Mouse (Mus musculus) heart, adult 8-10 months (tissue): ENCODE measurements around the gene Swsap1. TPM values are rescaled to one million over a fixed set of nuclear protein-coding genes. Genes with fewer than 3 reads are reported as not detected.

Experiments used
- DNase-seq: peaks from one replicate; pipeline ENCODE4 v3.0.0; 2022; ENCODE audit warnings: low spot score
- total RNA-seq, 4 experiments: library from RNA; stranded (reverse); gene quantifications; 2 replicates each; pipeline ENCODE4 v1.2.4; 2022

The Swsap1 gene
- total RNA-seq: 1 to 10 TPM; 8.5 to 8.9 (median 8.7) TPM

GRCm38 (mm10) chr9:21955570-21956281 is at the start of gene Swsap1:
Gene Swsap1, plus strand, starts transcription at chr9:21955755.
- peak; percentile 100 for DNase-seq

DNA sequence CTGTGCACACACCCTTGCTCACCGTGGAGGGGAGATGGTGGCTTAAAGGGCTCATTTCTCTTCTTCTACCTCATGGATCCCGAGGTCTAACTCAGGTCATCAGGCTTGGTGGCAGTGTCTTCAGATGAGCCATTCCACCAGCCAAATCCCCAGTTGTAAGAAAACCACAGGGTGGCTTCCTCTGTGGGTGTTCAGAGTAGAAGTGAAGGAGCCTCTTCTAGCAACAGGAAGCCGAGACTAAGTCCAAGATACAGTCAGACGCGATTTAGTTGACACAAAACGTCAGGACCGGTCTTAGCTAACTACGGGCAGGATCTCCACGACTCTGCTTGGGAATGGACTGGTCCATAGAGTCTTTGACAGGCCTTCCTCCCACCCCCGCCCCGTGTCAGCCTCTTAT is 47.3 kb upstream of the Swsap1 start:
- no peak for DNase-seq

DNA sequence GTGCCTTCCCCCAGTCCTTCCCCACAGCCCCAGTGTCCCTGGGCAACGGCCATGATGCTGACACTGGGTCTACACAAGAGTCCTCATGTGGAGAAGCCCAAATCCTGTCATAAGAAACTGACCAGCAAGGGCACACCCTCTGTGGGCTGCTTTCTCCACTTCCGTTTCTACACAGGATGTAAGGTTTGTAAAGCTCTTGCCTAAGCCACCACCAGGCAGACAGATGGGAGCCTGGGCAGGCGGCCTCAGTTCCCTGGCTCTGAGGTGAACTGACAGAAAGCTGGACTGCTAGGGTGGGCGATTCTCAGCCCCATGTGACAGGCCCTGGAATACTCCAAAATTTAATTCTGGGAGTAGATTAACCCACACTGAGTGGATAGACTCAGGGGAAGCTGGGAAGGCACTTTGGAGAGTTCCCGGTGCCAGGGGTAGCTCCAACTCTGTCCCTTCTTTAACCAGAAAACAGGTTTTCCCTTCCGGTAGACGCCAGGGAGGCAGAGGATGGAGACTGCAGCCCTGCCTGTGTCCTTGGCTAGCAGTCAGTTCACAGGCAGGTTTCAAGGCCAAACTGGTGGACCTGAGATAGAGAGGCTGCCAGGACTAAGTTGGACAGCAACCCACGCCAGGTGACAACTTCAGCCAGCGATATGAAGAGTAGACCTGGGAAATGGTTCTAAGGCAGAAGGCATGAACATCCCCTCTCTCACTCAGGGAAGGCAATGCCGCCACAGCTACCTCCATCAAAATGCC is 45.9 kb upstream of the Swsap1 start:
- DNase-seq: no peak

GRCm38 (mm10) chr9:21916851-21917492 is 38.6 kb upstream of the Swsap1 start:
- no peak for DNase-seq

- peak; percentile 28 for DNase-seq
Measured at GRCm38 (mm10) chr9:21917493-21918034, 38.0 kb upstream of the Swsap1 start.

DNA sequence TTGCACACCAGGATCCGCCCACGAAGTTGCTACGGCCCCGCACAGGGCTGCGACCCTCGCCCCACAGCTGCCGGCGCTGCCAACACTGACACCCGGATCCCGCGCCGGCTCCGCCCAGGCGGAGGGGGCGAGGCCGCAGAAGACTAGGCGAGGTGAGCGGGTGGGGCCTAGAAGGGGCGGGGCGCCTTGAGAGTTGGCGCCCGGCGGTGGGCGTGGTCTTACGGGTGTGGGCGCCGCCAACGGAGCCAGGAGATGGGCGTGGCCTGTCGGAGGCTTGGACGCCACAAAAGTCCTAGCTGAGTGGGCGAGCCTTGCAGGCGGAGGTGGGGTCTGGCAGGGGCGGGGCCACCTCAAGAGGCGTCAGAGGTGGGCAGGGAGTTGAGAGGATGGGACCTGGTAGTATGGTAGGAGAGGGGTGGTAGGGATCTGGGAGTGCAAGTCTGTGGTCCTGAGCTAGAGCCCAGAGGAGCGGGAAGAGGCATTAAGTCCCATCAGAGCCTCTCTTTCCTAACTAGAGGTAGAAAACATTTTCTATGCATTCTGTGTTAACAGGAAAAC is 37.4 kb upstream of the Swsap1 start, which contains the start of gene Rab3d:
Gene Rab3d, minus strand, starts transcription at position 158 of the 558 bp plus-strand sequence.
- DNase-seq: peak; percentile 93

DNA sequence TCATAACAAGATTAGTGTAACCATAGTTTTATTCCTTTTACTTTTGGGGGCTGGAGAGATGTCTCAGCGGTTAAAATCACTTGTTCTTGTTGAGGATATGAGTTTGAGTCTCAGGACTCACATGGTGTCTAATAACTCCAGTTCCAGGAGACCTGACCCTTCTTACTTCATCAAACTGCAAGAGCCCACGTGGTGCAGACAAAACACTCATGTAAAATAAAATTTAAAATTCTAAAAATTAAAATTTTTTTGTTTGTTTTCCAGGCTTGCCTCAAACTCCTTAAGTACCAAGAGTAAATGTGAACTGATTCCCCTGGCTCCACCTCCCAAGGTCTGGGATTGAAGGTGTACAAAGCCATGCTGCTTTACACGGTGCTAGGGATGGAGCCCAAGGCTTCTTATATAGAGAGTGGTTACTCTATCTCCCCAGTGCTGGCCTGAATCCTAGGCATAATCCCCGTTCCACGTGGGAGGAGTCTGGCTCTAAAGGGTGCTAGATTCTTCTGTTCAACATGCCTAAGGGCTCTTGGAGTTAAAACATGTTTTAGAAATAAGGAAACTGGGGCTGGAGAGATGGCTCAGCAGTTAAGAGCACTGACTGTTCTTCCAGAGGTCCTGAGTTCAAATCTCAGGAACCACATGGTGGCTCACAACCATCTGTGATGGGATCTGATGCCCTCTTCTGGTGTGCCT is 36.7 kb upstream of the Swsap1 start:
- no peak for DNase-seq

DNA sequence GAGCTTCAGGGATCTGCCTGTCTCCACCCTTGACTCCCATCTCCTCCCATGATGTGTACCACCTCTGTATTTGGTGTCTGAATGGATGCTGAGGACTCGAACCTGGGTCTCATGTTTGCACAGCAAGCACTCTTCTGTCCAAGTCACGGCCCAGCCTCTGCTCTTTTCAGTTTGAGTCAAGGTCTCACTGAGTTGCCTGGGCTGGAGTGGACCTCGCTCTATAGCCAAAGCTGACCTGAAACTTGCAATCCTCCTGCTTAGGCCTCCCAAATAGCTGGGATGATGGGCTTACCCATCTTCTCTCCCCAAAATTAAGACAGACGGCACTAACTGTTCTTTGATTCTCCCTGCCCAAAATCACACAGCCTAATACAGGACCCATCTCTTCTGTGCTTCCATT is 32.5 kb upstream of the Swsap1 start:
- DNase-seq: no peak

DNA sequence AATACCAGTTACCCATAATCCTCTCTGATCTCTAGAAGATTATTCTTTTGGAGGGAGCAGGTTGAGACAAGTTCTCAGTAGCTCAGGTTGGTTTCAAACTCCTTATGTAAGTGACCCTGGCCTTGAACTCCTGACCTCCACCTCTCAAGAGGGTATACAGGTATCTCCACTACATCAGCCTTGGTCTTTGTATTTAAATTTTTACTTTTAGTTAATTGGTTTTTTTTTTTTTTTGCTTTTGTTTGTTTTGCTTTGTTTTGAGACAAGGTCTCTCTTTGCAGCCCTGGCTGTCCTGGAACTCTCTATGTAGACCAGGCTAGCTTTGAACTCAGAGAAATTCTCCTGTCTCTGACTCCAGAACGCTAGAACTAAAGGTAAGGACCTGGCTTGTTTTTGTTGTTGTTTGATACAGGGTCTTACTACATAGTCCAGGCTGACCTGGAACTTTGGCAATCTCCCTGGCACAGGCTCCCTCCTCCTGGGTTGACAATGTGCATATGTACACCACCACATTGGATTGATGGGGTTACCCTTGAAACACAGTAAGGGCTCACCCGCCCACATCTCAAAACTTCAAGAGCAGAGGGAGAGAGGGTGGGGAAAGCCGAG is 32.0 kb upstream of the Swsap1 start:
- peak; percentile 30 for DNase-seq

DNA sequence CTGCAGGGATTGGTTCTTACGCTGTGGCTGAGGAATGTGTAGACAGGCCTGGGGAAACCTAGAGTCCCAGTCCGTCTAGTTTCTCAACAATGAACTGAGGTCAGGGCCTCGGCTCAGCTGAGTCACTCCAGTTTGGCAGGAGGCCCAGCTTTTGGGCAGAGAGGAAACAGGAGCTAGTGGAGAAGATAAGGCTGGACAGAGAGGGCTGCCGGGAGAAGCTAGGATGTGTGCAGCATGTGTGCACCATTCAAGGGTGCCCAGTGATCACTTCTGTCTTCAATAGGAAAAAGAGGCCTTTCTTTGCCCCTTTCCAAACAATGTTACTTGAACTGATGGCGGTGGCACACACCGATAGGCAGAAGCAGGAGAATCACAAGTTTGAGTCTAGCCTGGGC is 31.5 kb upstream of the Swsap1 start:
- peak; percentile 96 for DNase-seq

- DNase-seq: no peak
Measured at GRCm38 (mm10) chr9:21925034-21925433, 30.5 kb upstream of the Swsap1 start.

DNA sequence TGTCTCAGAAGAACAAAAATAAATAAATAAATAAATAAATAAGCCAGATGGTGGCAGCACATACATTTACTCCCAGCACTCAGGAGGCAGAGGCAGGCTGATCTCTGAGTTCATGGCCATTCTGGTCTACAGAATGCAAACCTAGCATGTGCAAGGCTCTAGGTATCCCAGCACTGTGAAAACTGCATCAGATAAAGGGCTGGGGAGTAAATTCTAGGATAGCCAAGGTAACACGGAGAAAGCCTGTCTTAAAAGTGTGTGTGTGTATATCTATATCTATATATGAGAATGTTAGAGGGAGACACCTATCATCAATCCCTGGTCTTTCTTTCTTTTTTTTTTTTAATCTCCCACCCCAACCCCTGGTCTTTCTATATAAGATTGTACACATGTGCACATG is 30.0 kb upstream of the Swsap1 start:
- no peak for DNase-seq

DNA sequence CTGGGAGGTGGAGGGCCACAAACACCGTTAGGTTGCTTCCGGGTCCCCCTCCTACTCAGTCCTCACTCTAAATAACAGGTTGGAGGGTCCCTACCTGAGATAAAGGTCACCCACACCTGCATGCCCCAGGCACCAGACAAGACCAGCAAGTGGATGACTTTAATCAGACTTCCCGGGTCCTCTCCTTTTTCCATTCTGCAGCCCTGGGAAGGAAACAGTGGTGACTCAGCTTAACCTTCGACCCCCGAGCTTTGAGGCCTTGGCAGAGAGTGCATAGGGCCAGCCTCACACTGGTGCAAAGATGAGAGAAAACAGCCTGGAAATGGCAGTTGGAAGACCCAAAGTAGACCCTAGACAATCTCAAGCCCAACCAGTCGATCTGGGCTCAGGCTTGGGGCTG is 29.4 kb upstream of the Swsap1 start:
- no peak for DNase-seq

DNA sequence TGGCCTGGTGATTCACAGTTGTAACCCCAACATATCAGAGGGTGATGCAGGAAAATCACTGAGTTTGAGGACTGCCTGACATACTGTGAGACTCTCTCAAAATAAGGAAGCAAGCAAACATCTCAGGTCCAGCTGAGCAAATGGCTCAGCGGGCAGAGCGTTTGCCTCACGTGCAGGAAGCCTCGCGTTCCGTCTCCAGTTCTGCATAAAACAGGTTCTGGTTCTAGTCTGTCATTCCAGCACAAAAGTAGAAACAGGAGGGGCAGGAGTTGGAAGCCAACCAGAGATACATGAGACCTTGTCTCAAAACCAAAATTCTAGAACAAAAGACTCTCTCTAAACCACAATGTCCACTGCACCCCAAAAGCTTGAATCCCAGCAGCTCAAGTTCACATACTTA is 28.8 kb upstream of the Swsap1 start:
- DNase-seq: no peak

DNA sequence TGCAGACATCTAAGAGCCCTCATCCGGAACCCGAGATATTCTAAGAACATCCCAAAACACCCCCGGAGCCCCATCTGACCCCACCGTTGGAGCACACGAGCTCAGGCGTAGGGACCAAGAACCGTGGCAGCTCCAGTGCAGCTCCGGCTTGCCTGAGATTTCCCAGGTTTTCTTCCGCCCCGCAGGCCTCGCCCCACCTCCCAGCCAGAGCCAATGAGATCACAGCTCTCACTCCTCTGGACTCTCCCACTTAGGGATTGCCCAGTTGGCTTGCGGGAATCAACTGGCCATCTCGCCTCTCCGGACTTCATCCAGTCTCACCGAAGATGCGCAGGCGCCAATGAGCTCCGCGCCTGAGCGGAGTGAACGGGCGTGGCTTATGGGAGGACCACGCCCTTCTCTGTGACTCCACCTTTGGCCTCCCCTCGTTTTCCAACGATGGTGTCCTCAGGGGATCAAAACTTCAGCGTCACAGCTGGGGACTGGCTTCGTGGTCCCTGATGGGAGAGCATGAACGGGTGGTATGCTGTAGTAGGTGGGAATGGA is 28.3 kb upstream of the Swsap1 start, which contains the start of the genes Ccdc159 and Tmem205:
Gene Ccdc159, plus strand, starts transcription at position 264 of the 546 bp plus-strand sequence.
Gene Tmem205, minus strand, starts transcription at position 349 of the 546 bp plus-strand sequence.
- DNase-seq: peak; percentile 96

GRCm38 (mm10) chr9:21929208-21929607 is 26.3 kb upstream of the Swsap1 start:
- DNase-seq: no peak

DNA sequence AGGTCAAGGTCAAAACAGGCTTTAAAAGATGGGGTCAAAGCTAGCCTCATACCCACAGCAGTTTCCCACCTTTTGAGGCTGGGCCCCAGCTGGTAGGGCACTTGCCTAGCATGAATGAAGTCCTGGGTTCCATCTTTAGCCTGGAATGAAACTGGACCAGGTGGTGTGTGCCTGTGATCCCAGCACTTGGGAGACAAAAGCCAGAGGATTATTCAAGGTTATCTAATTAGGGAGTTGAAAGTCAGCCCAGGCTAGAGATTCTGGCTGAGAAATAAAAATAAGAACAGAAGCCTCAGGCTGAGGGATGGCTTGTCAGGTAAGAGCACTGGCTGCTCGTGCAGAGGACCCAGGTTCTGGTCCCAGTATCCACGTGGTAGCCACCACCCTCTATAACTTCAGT is 23.5 kb upstream of the Swsap1 start:
- DNase-seq: no peak

GRCm38 (mm10) chr9:21932445-21933137 is 23.0 kb upstream of the Swsap1 start:
- no peak for DNase-seq

GRCm38 (mm10) chr9:21934021-21934420 is 21.5 kb upstream of the Swsap1 start:
- DNase-seq: no peak
